Mouse (Mus musculus) intestine, embryonic 16.5 days (tissue): ENCODE data around the gene Rsph9. TPM values are rescaled to one million over a fixed set of nuclear protein-coding genes. Genes with fewer than 3 reads are reported as not detected.

Experiments used
- polyA plus RNA-seq: library from polyadenylated mRNA; unstranded; fragments of >200 nt; fragmentation: Nextera tagmentation; extraction: Ambion mirVana; gene quantifications from 2 replicates; pipeline ENCODE4 v1.2.1, GENCODE M21; 2015

Gene Rsph9
- polyA plus RNA-seq, 1 experiment from 2014 or later = 8.8 TPM

Other genes with a start within 250 kb of the Rsph9 start
- 2.7 and 3.3 TPM in 2 replicates for gene Vegfa, start 111.8 kb downstream of the Rsph9 start, polyA plus RNA-seq
- 159 and 164 TPM in 2 replicates for gene Mrps18a, start 33.2 kb downstream of the Rsph9 start, polyA plus RNA-seq
- 35.4 and 37.1 TPM in 2 replicates for gene Mad2l1bp, start 9.3 kb upstream of the Rsph9 start, polyA plus RNA-seq
- 25.3 and 29.2 TPM in 2 replicates for gene Gtpbp2, start 16.8 kb upstream of the Rsph9 start, polyA plus RNA-seq
- gene Polh, start 58.4 kb upstream of the Rsph9 start, polyA plus RNA-seq = 9.9 and 11.1 TPM in 2 replicates
- gene Xpo5, start 58.6 kb upstream of the Rsph9 start, polyA plus RNA-seq = 24.8 and 26.7 TPM in 2 replicates
- gene Polr1c, start 103.8 kb upstream of the Rsph9 start, polyA plus RNA-seq = 64.5 and 69.5 TPM in 2 replicates
- 122 and 123 TPM in 2 replicates for gene Yipf3, start 103.9 kb upstream of the Rsph9 start, polyA plus RNA-seq
- 0.43 and 0.75 TPM in 2 replicates for gene Lrrc73, start 109.3 kb upstream of the Rsph9 start, polyA plus RNA-seq
- gene Tjap1, start 138.8 kb upstream of the Rsph9 start, polyA plus RNA-seq = 27.0 and 29.6 TPM in 2 replicates
- gene Dlk2, start 153.2 kb upstream of the Rsph9 start, polyA plus RNA-seq = 0.54 and 0.69 TPM in 2 replicates
- 7.9 and 9.0 TPM in 2 replicates for gene Abcc10, start 184.1 kb upstream of the Rsph9 start, polyA plus RNA-seq
- gene Zfp318, start 239.5 kb upstream of the Rsph9 start, polyA plus RNA-seq = 2.3 and 2.8 TPM in 2 replicates